Comparison of ENCODE assay signal across 12 mouse cellular contexts in genomic region chr8:4249213-4249612, GRCm38 (mm10). TPM values are rescaled to one million over a fixed set of nuclear protein-coding genes. Genes with fewer than 3 reads are reported as not detected.
DNase-seq lines count a peak whose midpoint lies in the region; ATAC-seq lines count a peak whose summit lies in the region.
"Had no signal": no experiment of that assay in that cellular context is flagged by ENCODE, and none has a peak within 500 bp of the region (broad histone marks: within the 10 kb centered on the region; RNA-seq: fewer than 3 reads in every experiment).

No protein-coding gene starts in this region.

- no peak overlapping the region for H3K4me2 ChIP-seq in hindbrain, embryonic 13.5 days
- no peak overlapping the region for H3K4me2 ChIP-seq in hindbrain, embryonic 11.5 days (replicated peaks; ENCODE audit: low read depth, low read length)
- H3K4me2 ChIP-seq in heart, embryonic 12.5 days = peak overlapping the region; percentile 52
- H3K4me2 ChIP-seq in midbrain, embryonic 12.5 days (replicated peaks) = no peak overlapping the region; the same call in 1 of the 2 replicates
- H3K4me2 ChIP-seq: hindbrain, embryonic 15.5 days had no signal

- DNase-seq in hindbrain, embryonic 11.5 days (ENCODE audit: low spot score) = no peak
- peak; percentile 73 for DNase-seq in adrenal gland, postnatal 10 days
- DNase-seq in spleen, postnatal 36 days (ENCODE audit: low spot score in 2 of 2) = no peak
- no peak for DNase-seq in left cerebral cortex, adult 9 months (ENCODE audit: low spot score in 2 of 2)
- no peak for DNase-seq in thymus, postnatal 14 days
- DNase-seq: cerebellum, adult 11 months; lung, postnatal 10 days had no signal

- peaks cover 22% of the 10 kb centered on the region for H3K27me3 ChIP-seq in hindbrain, embryonic 13.5 days
- no peaks in the 10 kb centered on the region for H3K27me3 ChIP-seq in hindbrain, embryonic 11.5 days (ENCODE audit: control insufficient read depth, insufficient read depth, low read length)
- H3K27me3 ChIP-seq in heart, embryonic 12.5 days (replicated peaks) = no peaks in the 10 kb centered on the region
- peaks cover 20% of the 10 kb centered on the region for H3K27me3 ChIP-seq in midbrain, embryonic 12.5 days
- H3K27me3 ChIP-seq: hindbrain, embryonic 15.5 days had no signal

- no peak overlapping the region for H3K4me3 ChIP-seq in hindbrain, embryonic 13.5 days
- no peak overlapping the region for H3K4me3 ChIP-seq in hindbrain, embryonic 11.5 days (ENCODE audit: low read depth, low read length)
- H3K4me3 ChIP-seq in heart, embryonic 12.5 days = peak overlapping the region; percentile 15; the same call in 1 of the 2 replicates
- H3K4me3 ChIP-seq in midbrain, embryonic 12.5 days = no peak overlapping the region
- H3K4me3 ChIP-seq: hindbrain, embryonic 15.5 days had no signal

- H3K9me3 ChIP-seq in hindbrain, embryonic 13.5 days = no peaks in the 10 kb centered on the region
- no peaks in the 10 kb centered on the region for H3K9me3 ChIP-seq in hindbrain, embryonic 11.5 days (ENCODE audit: control insufficient read depth, low read length)
- H3K9me3 ChIP-seq in heart, embryonic 12.5 days (replicated peaks) = no peaks in the 10 kb centered on the region
- H3K9me3 ChIP-seq in midbrain, embryonic 12.5 days = no peaks in the 10 kb centered on the region
- H3K9me3 ChIP-seq: hindbrain, embryonic 15.5 days had no signal

- peak overlapping the region; percentile 46; the same call in 1 of the 2 replicates for H3K9ac ChIP-seq in hindbrain, embryonic 13.5 days
- no peak overlapping the region for H3K9ac ChIP-seq in hindbrain, embryonic 11.5 days (ENCODE audit: low read depth, low read length)
- H3K9ac ChIP-seq in heart, embryonic 12.5 days = peak overlapping the region; percentile 55; the same call in 1 of the 2 replicates
- H3K9ac ChIP-seq in midbrain, embryonic 12.5 days (replicated peaks) = 0 out of 2 replicates have a peak overlapping the region, but pooled peaks have one; percentile 15
- H3K9ac ChIP-seq: hindbrain, embryonic 15.5 days had no signal

- H3K4me1 ChIP-seq in hindbrain, embryonic 13.5 days (replicated peaks) = peaks cover 38% of the 10 kb centered on the region
- peaks cover 10% of the 10 kb centered on the region for H3K4me1 ChIP-seq in hindbrain, embryonic 11.5 days (replicated peaks; ENCODE audit: control insufficient read depth, insufficient read depth, low read length)
- peaks cover 38% of the 10 kb centered on the region for H3K4me1 ChIP-seq in heart, embryonic 12.5 days (replicated peaks)
- H3K4me1 ChIP-seq in midbrain, embryonic 12.5 days = peaks cover 31% of the 10 kb centered on the region

- no peak overlapping the region for H3K27ac ChIP-seq in hindbrain, embryonic 13.5 days
- no peak overlapping the region for H3K27ac ChIP-seq in hindbrain, embryonic 11.5 days (ENCODE audit: low read depth, low read length)
- peak overlapping the region; percentile 27; the same call in 1 of the 2 replicates for H3K27ac ChIP-seq in heart, embryonic 12.5 days (ENCODE audit: poor library complexity, severe bottlenecking)
- no peak overlapping the region for H3K27ac ChIP-seq in midbrain, embryonic 12.5 days (replicated peaks)
- H3K27ac ChIP-seq: hindbrain, embryonic 15.5 days had no signal

- no peak for ATAC-seq in hindbrain, embryonic 13.5 days (ENCODE audit: low FRiP score)
- no peak for ATAC-seq in hindbrain, embryonic 11.5 days (ENCODE audit: low FRiP score)
- no peak for ATAC-seq in heart, embryonic 12.5 days (ENCODE audit: insufficient number of reproducible peaks, low FRiP score)
- ATAC-seq in midbrain, embryonic 12.5 days (ENCODE audit: low FRiP score, low read depth) = no peak

- H3K36me3 ChIP-seq in hindbrain, embryonic 13.5 days = peaks cover 51% of the 10 kb centered on the region
- peaks cover 7% of the 10 kb centered on the region for H3K36me3 ChIP-seq in hindbrain, embryonic 11.5 days (ENCODE audit: control insufficient read depth, insufficient read depth, low read length)
- H3K36me3 ChIP-seq in heart, embryonic 12.5 days = peaks cover 42% of the 10 kb centered on the region
- H3K36me3 ChIP-seq in midbrain, embryonic 12.5 days = peaks cover 49% of the 10 kb centered on the region

- WGBS in hindbrain, embryonic 13.5 days = 15% methylated on average over 29 of the region's 29 CpGs
- WGBS in hindbrain, embryonic 11.5 days = 10% methylated on average over 29 of the region's 29 CpGs
- WGBS in heart, embryonic 12.5 days = 5% methylated on average over 29 of the region's 29 CpGs
- 12% methylated on average over 29 of the region's 29 CpGs for WGBS in midbrain, embryonic 12.5 days

RNA-seq across cellular contexts. Expression of gene Tgfbr3l, which starts 1.2 kb away (rescaled TPM):
- polyA plus RNA-seq in hindbrain, embryonic 13.5 days (2015; fragmentation: Nextera tagmentation; extraction: Ambion mirVana) = 5.0 and 5.2 TPM in 2 replicates
- polyA plus RNA-seq in hindbrain, embryonic 11.5 days (2014; fragmentation: Nextera tagmentation; extraction: Ambion mirVana) = 1.7 and 2.1 TPM in 2 replicates
- 10 to 100 TPM; 10.5 to 20.2 TPM for total RNA-seq in adrenal gland, postnatal 10 days (2021)
- polyA plus RNA-seq in heart, embryonic 12.5 days (2016; fragmentation: Nextera tagmentation; extraction: Ambion mirVana) = 3.1 and 4.6 TPM in 2 replicates
- polyA plus RNA-seq in midbrain, embryonic 12.5 days (2016; fragmentation: Nextera tagmentation; extraction: Ambion mirVana) = 5.0 and 5.3 TPM in 2 replicates

RNA-seq across cellular contexts. Expression of gene Snapc2, which starts 3.7 kb away (rescaled TPM):
- polyA plus RNA-seq in hindbrain, embryonic 13.5 days (2015; fragmentation: Nextera tagmentation; extraction: Ambion mirVana) = 62.1 and 65.2 TPM in 2 replicates
- polyA plus RNA-seq in hindbrain, embryonic 11.5 days (2014; fragmentation: Nextera tagmentation; extraction: Ambion mirVana) = 58.8 and 61.1 TPM in 2 replicates
- 10 to 100 TPM; 21.7 to 24.4 TPM for total RNA-seq in adrenal gland, postnatal 10 days (2021)
- polyA plus RNA-seq in heart, embryonic 12.5 days (2016; fragmentation: Nextera tagmentation; extraction: Ambion mirVana) = 41.0 and 41.5 TPM in 2 replicates
- polyA plus RNA-seq in midbrain, embryonic 12.5 days (2016; fragmentation: Nextera tagmentation; extraction: Ambion mirVana) = 61.9 and 63.0 TPM in 2 replicates

RNA-seq across cellular contexts. Expression of gene Ctxn1, which starts 9.9 kb away (rescaled TPM):
- 281 and 287 TPM in 2 replicates for polyA plus RNA-seq in hindbrain, embryonic 13.5 days (2015; fragmentation: Nextera tagmentation; extraction: Ambion mirVana)
- polyA plus RNA-seq in hindbrain, embryonic 11.5 days (2014; fragmentation: Nextera tagmentation; extraction: Ambion mirVana) = 123 and 136 TPM in 2 replicates
- total RNA-seq in adrenal gland, postnatal 10 days (2021) = 10 to 100 TPM; 11.0 to 14.7 TPM
- 36.1 and 36.2 TPM in 2 replicates for polyA plus RNA-seq in heart, embryonic 12.5 days (2016; fragmentation: Nextera tagmentation; extraction: Ambion mirVana)
- 170 TPM in 2 replicates for polyA plus RNA-seq in midbrain, embryonic 12.5 days (2016; fragmentation: Nextera tagmentation; extraction: Ambion mirVana)

RNA-seq across cellular contexts. Expression of gene Gm49320, which starts 10.5 kb away (rescaled TPM):
- 1.00 and 1.7 TPM in 2 replicates for polyA plus RNA-seq in hindbrain, embryonic 13.5 days (2015; fragmentation: Nextera tagmentation; extraction: Ambion mirVana)
- 0.81 and 1.2 TPM in 2 replicates for polyA plus RNA-seq in hindbrain, embryonic 11.5 days (2014; fragmentation: Nextera tagmentation; extraction: Ambion mirVana)
- total RNA-seq in adrenal gland, postnatal 10 days (2021) = 1 to 10 TPM in 1 of 2 experiments, not detected in 1; 2.4 TPM
- polyA plus RNA-seq in heart, embryonic 12.5 days (2016; fragmentation: Nextera tagmentation; extraction: Ambion mirVana) = 0.58 TPM in 1 of 2 replicates, not detected in the other
- polyA plus RNA-seq in midbrain, embryonic 12.5 days (2016; fragmentation: Nextera tagmentation; extraction: Ambion mirVana) = 1.5 and 1.6 TPM in 2 replicates
- total RNA-seq: MEL had no signal

RNA-seq across cellular contexts. Expression of gene Map2k7, which starts 10.7 kb away (rescaled TPM):
- polyA plus RNA-seq in hindbrain, embryonic 13.5 days (2015; fragmentation: Nextera tagmentation; extraction: Ambion mirVana) = 28.5 and 30.8 TPM in 2 replicates
- polyA plus RNA-seq in hindbrain, embryonic 11.5 days (2014; fragmentation: Nextera tagmentation; extraction: Ambion mirVana) = 20.4 and 22.4 TPM in 2 replicates
- total RNA-seq in adrenal gland, postnatal 10 days (2021) = 10 to 100 TPM; 78.2 to 79.0 TPM
- polyA plus RNA-seq in heart, embryonic 12.5 days (2016; fragmentation: Nextera tagmentation; extraction: Ambion mirVana) = 28.7 and 32.2 TPM in 2 replicates
- polyA plus RNA-seq in midbrain, embryonic 12.5 days (2016; fragmentation: Nextera tagmentation; extraction: Ambion mirVana) = 45.1 and 48.4 TPM in 2 replicates
